Mouse (Mus musculus) CD4-positive, CD25-positive, alpha-beta regulatory T cell (primary cell): Measurements from ENCODE around the gene Plekha1. TPM values are rescaled to one million over a fixed set of nuclear protein-coding genes. Genes with fewer than 3 reads are reported as not detected.

Experiments used
- polyA plus RNA-seq: library from polyadenylated mRNA; unstranded; fragments of 100-300 nt; shearing (Covaris generic); gene quantifications from one replicate; pipeline ENCODE4 v1.2.1, GENCODE M21; 2017

Gene Plekha1
- 61.3 TPM for polyA plus RNA-seq

GRCm38 (mm10) chr7:130865613-130866591, at the start of gene Plekha1:
Plekha1 (plus strand) TSS chr7:130865756.

GRCm38 (mm10) chr7:130935793-130936471, 70.4 kb downstream of the Plekha1 start, which contains the start of gene Htra1:
Htra1 (plus strand) TSS chr7:130936111.

Other genes with a start within 250 kb of the Plekha1 start
- 4.8 TPM for gene Btbd16, start 91.7 kb upstream of the Plekha1 start, polyA plus RNA-seq
- gene Htra1, start 70.4 kb downstream of the Plekha1 start, polyA plus RNA-seq, result 0.32 TPM
- not detected for gene Dmbt1, start 166.3 kb downstream of the Plekha1 start, polyA plus RNA-seq